Mouse (Mus musculus): Measurements from ENCODE around the gene Itgb2.

Itgb2 gene

DNA sequence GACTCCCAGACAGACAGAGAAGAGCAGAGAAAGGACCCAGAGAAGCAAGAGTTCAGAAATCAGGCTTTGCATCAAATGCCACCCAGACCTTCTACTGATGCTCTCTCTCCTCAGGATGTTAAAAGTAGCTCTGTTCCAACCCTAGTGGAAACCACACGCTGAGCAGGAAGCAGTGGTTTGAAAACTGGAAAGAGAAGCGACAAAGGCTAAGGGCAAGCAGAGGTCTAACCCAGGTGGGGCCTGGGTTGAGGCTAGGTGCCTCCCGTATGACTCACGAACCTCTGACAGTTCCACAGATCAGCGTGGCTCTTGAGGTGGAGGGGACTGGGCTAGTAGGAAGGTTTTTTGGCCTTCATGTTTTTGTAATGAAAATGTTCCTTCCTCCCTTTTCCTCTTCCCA is 9.6 kb upstream of the Itgb2 start:
- Histone ChIP-seq H3K4me3 (replicated peaks; ENCODE audit: low read length) (no peak overlapping the region), H3K27me3 (ENCODE audit: insufficient read depth, low read length) (peaks cover 16% of the 10 kb centered on the region), H3K36me3 (ENCODE audit: insufficient read depth, low read length) (no peaks in the 10 kb centered on the region), H3K4me1 (replicated peaks; ENCODE audit: low read depth, low read length) (peaks cover 48% of the 10 kb centered on the region), H3K9me3 (ENCODE audit: low read length) (no peaks in the 10 kb centered on the region)
- TF ChIP-seq POU5F1 (IDR thresholded peaks at IDR 0.05; ENCODE audit: borderline replicate concordance, low read length) = no peak
- no peak for TF ChIP-seq NANOG (IDR thresholded peaks at IDR 0.05; ENCODE audit: borderline replicate concordance, low read length)
- no peak for TF ChIP-seq CTCF (conservative IDR thresholded peaks at IDR 0.05; ENCODE audit: low read length)

- Histone ChIP-seq H3K4me1 (replicated peaks; ENCODE audit: low read depth, low read length) (peaks cover 39% of the 10 kb centered on the region), H3K27me3 (ENCODE audit: insufficient read depth, low read length) (peaks cover 16% of the 10 kb centered on the region)
- TF ChIP-seq POU5F1 (IDR thresholded peaks at IDR 0.05; ENCODE audit: borderline replicate concordance, low read length) (no peak), CTCF (conservative IDR thresholded peaks at IDR 0.05; ENCODE audit: low read length) (no peak), NANOG (IDR thresholded peaks at IDR 0.05; ENCODE audit: borderline replicate concordance, low read length) (no peak)
Observed at GRCm38 (mm10) chr10:77522021-77522731, 7.9 kb upstream of the Itgb2 start.

GRCm38 (mm10) chr10:77522746-77523145 is 7.3 kb upstream of the Itgb2 start:
- TF ChIP-seq CTCF (conservative IDR thresholded peaks at IDR 0.05; ENCODE audit: low read length) (no peak), NANOG (IDR thresholded peaks at IDR 0.05; ENCODE audit: borderline replicate concordance, low read length) (no peak), POU5F1 (IDR thresholded peaks at IDR 0.05; ENCODE audit: borderline replicate concordance, low read length) (no peak)
- no peaks in the 10 kb centered on the region for H3K9me3 ChIP-seq (ENCODE audit: low read length)
- peaks cover 33% of the 10 kb centered on the region for H3K4me1 ChIP-seq (replicated peaks; ENCODE audit: low read depth, low read length)
- peaks cover 16% of the 10 kb centered on the region for H3K27me3 ChIP-seq (ENCODE audit: insufficient read depth, low read length)
- H3K4me3 ChIP-seq (replicated peaks; ENCODE audit: low read length) = peak overlapping the region; percentile 61; the same call in 1 of the 2 replicates
- no peaks in the 10 kb centered on the region for H3K36me3 ChIP-seq (ENCODE audit: insufficient read depth, low read length)

More at GRCm38 (mm10) chr10:77522021-77522731, 7.9 kb upstream of the Itgb2 start:
- Histone ChIP-seq H3K9me3 (ENCODE audit: low read length) (no peaks in the 10 kb centered on the region), H3K36me3 (ENCODE audit: insufficient read depth, low read length) (no peaks in the 10 kb centered on the region), H3K4me3 (replicated peaks; ENCODE audit: low read length) (peak overlapping the region; percentile 61)

GRCm38 (mm10) chr10:77523321-77523720 is 6.7 kb upstream of the Itgb2 start:
- Histone ChIP-seq H3K4me1 (replicated peaks; ENCODE audit: low read depth, low read length) (peaks cover 31% of the 10 kb centered on the region), H3K27me3 (ENCODE audit: insufficient read depth, low read length) (peaks cover 16% of the 10 kb centered on the region), H3K9me3 (ENCODE audit: low read length) (no peaks in the 10 kb centered on the region), H3K36me3 (ENCODE audit: insufficient read depth, low read length) (no peaks in the 10 kb centered on the region), H3K4me3 (replicated peaks; ENCODE audit: low read length) (peak overlapping the region; percentile 33; the same call in 1 of the 2 replicates)
- TF ChIP-seq CTCF (conservative IDR thresholded peaks at IDR 0.05; ENCODE audit: low read length) (no peak), NANOG (IDR thresholded peaks at IDR 0.05; ENCODE audit: borderline replicate concordance, low read length) (no peak), POU5F1 (IDR thresholded peaks at IDR 0.05; ENCODE audit: borderline replicate concordance, low read length) (no peak)

DNA sequence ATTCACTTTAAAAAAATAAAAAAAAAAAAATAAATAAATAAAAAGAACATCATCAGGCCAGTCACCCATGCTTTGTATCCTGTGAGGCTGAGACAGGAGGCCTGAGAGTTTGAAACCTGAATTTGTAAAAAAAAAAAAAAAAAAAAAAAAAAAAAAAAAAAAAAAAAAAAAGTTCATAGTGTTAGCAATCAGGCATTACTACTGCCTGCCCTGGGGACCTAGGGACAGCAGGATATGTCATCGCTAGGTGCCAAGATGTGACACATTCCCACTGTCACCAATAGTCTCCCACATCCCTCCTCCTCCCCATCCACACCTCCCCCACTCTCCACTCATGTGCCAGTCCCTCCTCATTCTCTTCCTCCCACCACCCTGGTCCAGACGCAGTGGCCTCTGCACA is 3.6 kb upstream of the Itgb2 start:
- Histone ChIP-seq H3K9me3 (ENCODE audit: low read length) (no peaks in the 10 kb centered on the region), H3K4me1 (replicated peaks; ENCODE audit: low read depth, low read length) (peaks cover 40% of the 10 kb centered on the region), H3K27me3 (ENCODE audit: insufficient read depth, low read length) (peaks cover 15% of the 10 kb centered on the region), H3K4me3 (replicated peaks; ENCODE audit: low read length) (no peak overlapping the region), H3K36me3 (ENCODE audit: insufficient read depth, low read length) (no peaks in the 10 kb centered on the region)
- TF ChIP-seq CTCF (conservative IDR thresholded peaks at IDR 0.05; ENCODE audit: low read length) (no peak), NANOG (IDR thresholded peaks at IDR 0.05; ENCODE audit: borderline replicate concordance, low read length) (no peak), POU5F1 (IDR thresholded peaks at IDR 0.05; ENCODE audit: borderline replicate concordance, low read length) (no peak)

DNA sequence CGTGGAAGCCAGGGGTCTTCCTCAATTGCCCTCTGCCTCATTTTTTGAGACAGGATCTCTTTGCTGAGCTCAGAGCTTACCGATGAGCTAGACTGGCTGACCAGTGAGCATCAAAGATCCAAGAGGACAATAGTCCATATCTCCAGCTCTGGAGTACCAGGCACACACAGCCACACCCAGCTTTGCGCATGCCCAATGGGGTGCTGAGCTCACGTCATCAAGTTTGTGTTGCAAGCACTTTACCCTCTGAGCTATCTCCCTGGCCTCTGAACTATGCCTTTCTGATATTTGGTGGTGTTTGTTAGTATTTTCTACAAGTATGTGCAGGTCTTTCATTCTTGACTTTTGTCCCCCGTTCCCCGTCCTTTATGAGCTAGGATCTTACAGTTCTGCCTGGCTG is 1.4 kb upstream of the Itgb2 start:
- Histone ChIP-seq H3K4me1 (replicated peaks; ENCODE audit: low read depth, low read length) (peaks cover 22% of the 10 kb centered on the region), H3K27me3 (ENCODE audit: insufficient read depth, low read length) (peaks cover 3% of the 10 kb centered on the region; the same call in 1 of the 2 replicates), H3K4me3 (replicated peaks; ENCODE audit: low read length) (no peak overlapping the region), H3K9me3 (ENCODE audit: low read length) (peaks cover 8% of the 10 kb centered on the region; the same call in 1 of the 2 replicates), H3K36me3 (ENCODE audit: insufficient read depth, low read length) (no peaks in the 10 kb centered on the region)
- TF ChIP-seq NANOG (IDR thresholded peaks at IDR 0.05; ENCODE audit: borderline replicate concordance, low read length) (no peak), POU5F1 (IDR thresholded peaks at IDR 0.05; ENCODE audit: borderline replicate concordance, low read length) (no peak), CTCF (conservative IDR thresholded peaks at IDR 0.05; ENCODE audit: low read length) (no peak)

DNA sequence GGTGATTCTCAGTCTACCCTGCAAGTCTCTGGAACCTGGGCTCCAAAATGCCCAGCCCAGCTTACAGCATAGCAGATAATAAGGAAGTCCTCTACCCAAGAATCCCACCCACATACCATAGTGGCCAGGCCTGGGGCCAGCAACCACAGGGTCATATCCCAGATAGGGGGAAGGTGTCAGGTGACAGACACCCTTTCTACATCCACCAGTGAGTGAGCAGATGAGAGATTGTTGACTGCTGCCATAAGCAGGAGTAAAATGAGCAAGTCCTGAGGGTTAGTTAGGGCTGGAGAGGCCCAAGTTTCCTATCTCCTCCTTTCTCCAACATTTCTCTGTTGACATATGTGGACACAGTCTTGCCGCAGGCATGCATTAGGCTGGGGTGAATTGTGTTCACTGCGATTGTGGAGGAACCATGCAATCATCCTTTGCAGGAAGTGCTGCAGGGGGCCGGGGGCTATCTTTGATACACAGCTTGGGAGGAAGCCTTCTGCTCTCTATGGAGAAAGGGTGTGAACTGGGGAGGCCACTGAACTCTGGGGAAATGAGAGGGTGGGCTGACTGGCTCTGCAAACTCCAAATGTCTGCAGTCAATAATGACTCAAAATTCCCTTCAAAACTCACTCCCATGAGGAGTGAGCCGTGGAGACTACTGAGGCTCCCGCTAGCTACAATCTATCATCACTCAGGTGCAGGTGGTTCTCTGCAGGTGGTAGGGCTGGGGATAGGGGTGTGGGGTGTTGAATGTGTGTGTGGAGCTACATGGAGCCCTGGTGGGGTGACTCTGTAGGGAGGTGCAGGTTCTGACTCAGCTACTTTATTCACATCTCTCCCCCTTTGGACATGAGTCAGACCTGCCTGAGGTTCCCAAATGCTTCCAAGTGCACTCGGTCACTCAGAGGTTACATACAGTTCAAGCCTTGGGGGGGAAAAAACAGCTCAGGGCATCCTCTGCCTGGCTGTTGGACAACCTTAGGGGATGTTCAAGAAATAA is 1.3 kb downstream of the Itgb2 start:
- H3K4me3 ChIP-seq (replicated peaks; ENCODE audit: low read length) = no peak overlapping the region
- no peaks in the 10 kb centered on the region for H3K36me3 ChIP-seq (ENCODE audit: insufficient read depth, low read length)
- H3K27me3 ChIP-seq (ENCODE audit: insufficient read depth, low read length) = peaks cover 3% of the 10 kb centered on the region; the same call in 1 of the 2 replicates
- H3K9me3 ChIP-seq (ENCODE audit: low read length) = peaks cover 8% of the 10 kb centered on the region; the same call in 1 of the 2 replicates
- TF ChIP-seq POU5F1 (IDR thresholded peaks at IDR 0.05; ENCODE audit: borderline replicate concordance, low read length) (no peak), NANOG (IDR thresholded peaks at IDR 0.05; ENCODE audit: borderline replicate concordance, low read length) (no peak), CTCF (conservative IDR thresholded peaks at IDR 0.05; ENCODE audit: low read length) (no peak)
- H3K4me1 ChIP-seq (replicated peaks; ENCODE audit: low read depth, low read length) = peaks cover 10% of the 10 kb centered on the region; the same call in 1 of the 2 replicates

DNA sequence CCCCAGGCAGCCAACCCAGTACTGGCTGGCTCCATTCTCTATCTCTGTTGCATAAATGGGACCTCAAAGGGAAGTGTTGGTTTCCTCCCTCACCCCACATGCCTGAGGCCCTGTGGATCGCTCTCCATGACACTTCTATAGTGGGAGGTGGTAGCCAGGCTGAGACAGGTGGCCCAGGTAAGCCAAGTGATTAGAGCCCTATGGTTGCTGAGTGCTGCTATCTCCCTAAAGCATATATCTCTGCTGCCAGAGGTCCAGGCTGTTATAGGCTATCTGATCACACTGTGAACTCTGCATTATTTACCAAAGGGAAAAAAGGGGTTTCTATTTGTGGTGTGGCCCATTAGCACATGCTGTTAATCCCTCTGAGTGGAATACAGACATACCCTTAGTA is 2.0 kb downstream of the Itgb2 start:
- Histone ChIP-seq H3K4me1 (replicated peaks; ENCODE audit: low read depth, low read length) (peaks cover 14% of the 10 kb centered on the region; the same call in 1 of the 2 replicates), H3K4me3 (replicated peaks; ENCODE audit: low read length) (no peak overlapping the region), H3K9me3 (ENCODE audit: low read length) (peaks cover 8% of the 10 kb centered on the region; the same call in 1 of the 2 replicates), H3K27me3 (ENCODE audit: insufficient read depth, low read length) (peaks cover 3% of the 10 kb centered on the region; the same call in 1 of the 2 replicates), H3K36me3 (ENCODE audit: insufficient read depth, low read length) (no peaks in the 10 kb centered on the region)
- TF ChIP-seq CTCF (conservative IDR thresholded peaks at IDR 0.05; ENCODE audit: low read length) (no peak), NANOG (IDR thresholded peaks at IDR 0.05; ENCODE audit: borderline replicate concordance, low read length) (no peak), POU5F1 (IDR thresholded peaks at IDR 0.05; ENCODE audit: borderline replicate concordance, low read length) (no peak)

Measured in E14TG2a.4 (cell line).